Mouse (Mus musculus) spleen, adult 2 months (tissue): ENCODE results near the gene Tspan33.

Experiments
- CTCF ChIP-seq: fragments of 200-500 bp; IDR thresholded peaks from 2 replicates; pipeline ENCODE4 v1.5.1; 2011; ENCODE audit warnings: mild to moderate bottlenecking, inconsistent platforms; ENCODE audit not compliant: insufficient read depth, insufficient read length, insufficient replicate concordance; ENCODE audit errors: extremely low read depth
- POLR2A ChIP-seq: fragments of 200-500 bp; IDR thresholded peaks from 2 replicates; pipeline ENCODE4 v1.6.1; 2011; ENCODE audit warnings: low read depth, low read length, inconsistent platforms

DNA sequence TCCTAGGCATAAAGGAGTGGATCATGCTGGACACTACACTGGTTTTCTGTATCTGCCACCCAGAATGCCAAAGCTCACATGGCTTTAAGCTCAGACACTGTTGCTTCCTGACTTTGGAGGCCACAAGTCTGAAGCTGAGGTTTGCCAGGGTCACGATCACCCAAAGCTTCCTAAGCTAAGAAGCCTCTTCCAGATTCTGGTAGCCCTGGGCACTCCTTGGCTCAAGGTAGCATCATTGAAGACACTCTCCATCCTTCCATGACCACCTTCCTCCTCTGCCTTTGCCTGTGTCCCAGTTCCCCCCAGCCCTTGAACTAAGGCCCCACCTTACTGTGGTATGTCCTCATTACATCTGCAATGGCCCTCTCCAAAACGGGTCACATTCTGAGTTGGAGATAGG is 27.9 kb downstream of the Tspan33 start:
- TF ChIP-seq POLR2A (no peak), CTCF (no peak)
